Mouse (Mus musculus): ENCODE data around the gene Clic3.

The Clic3 gene

DNA sequence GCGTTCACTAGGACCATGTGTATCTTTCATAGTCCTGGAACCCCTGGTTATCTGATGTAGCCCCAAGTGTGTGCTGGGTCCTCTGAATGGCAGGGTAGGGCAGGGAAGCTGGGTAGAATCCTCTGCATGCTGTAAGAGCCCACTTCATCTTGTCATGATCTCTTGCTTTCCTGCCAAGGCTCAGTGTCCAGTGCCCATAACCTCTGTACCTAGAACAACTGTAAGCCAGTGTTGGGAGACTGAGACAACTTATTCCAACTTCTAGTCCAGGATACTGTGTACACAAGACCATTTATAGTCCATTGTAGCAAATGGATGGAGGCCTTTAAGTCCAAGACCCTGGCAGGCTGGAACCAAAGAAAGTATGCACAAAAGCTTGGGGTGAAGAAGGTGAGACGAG is 8.6 kb downstream of the Clic3 start:
- TF ChIP-seq GATA4 (IDR thresholded peaks at IDR 0.05; ENCODE audit: insufficient replicate concordance, low read length) = no peak

DNA sequence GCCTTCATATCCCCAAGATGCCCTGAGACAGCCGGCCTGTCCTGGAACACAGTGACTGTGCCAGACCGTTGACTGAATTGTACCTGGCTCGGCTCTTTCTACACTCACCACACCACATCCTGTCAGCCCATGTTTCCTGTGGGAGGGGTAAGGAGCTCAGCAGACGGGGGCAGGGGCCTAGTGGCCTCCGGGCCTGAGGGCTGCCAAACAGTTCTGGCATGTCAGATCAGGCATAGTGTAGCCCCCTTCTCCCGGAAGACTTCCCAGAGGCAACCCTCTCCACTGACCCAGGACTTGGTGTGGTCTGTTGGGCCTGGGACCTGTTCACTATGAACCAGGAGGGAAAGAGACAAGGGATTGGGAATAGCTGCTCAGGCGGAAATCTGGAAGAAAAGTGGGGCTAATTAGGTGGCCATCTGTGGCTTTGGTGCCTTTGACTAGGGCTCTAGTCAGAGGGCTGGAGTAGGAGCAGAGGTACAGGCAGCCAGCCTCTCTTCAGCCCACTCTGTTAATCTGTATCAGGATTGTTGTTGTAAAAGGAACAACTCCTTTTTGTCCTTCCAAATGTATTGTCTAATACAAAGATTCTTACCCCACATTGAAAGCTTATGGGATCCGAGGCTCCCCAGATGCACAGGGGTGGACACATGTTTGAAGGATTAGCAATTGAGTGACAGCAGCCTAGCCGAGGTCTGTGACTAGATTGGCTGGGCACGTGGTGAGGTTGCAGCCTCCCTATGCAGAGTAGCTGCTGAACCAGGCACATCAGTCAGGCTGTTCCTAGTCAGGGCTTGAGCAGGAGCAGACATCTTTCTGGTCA is 9.4 kb downstream of the Clic3 start:
- no peak for TF ChIP-seq GATA4 (IDR thresholded peaks at IDR 0.05; ENCODE audit: insufficient replicate concordance, low read length)

DNA sequence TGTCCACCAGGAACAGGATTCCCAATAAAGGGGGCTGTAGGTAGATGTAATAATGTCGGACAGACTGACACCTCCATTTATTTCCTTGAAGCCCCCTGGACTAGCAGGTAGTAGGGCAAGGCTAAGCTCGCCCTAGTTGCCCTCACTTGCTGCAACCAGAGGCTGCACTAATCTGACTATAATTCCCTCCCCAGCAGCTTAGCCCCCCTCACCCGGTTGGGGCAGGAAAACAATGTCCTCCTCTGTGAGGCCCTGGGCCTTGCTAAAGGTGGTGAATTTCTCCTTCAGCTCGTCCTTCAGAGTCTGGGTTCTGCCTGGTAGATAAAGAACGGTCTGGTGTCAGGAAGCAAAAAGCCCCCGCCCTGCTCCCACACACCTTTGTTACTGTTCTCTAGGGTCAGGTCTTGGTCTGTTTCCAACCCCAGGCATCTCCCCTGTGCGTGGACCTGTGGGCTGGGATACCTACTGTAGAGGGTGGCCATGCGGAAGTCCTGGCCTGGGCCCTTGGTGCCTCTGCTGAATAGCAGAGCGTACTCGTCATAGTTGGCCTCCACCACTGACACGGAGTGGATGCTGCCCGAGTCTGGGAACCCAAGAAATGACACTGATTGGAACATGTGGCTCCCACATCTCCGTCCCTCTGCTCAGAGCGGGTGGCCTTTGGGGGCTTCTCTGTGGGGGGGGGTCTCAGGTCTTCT is 11.1 kb downstream of the Clic3 start:
- TF ChIP-seq GATA4 (IDR thresholded peaks at IDR 0.05; ENCODE audit: insufficient replicate concordance, low read length) = no peak

DNA sequence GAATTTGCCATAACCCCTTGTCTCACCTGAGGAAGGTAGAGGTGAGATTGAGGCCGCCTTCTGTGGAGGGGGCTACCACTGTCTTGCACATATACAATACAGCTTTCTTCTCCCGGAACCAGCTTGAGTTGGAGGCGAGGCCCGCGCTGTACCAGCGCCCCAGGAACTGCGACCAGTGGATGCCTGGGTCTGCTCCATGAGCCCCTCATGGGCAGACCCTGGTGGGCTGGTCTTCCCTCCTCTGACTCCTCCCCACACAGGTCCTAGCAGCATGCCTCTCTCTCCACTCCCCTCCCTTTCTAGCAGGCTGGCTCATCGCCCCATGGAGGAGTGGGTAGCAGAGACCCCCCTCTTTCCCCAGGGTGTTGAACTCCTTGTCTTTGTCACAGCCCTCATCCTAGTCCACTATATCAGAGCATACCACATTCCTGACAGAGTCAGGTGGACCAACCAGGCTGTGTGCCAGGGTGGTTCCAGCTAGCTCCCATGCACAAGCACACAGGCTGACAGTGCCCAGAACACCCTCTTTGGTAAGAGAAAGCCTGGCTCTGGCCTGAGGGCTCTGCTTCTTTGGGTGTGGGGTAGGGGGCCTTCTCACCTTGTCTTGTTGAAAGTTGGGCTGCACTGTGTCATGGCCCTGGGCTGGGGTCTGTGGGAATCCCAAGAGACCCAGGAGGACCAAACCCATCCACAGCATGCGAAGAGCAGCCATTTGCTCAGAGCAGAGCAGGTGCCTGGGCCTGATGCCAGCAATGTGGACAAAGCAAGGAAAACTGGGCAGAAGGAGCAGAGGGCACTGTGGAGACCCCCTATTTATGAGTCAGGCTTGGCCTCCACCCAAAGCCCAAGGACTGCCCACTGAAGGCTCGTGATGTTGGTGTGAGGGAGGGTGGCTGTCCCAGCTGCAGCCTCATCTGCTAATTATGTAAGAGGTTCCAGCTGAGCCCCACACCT is 12.6 kb downstream of the Clic3 start:
- no peak for TF ChIP-seq GATA4 (IDR thresholded peaks at IDR 0.05; ENCODE audit: insufficient replicate concordance, low read length)

DNA sequence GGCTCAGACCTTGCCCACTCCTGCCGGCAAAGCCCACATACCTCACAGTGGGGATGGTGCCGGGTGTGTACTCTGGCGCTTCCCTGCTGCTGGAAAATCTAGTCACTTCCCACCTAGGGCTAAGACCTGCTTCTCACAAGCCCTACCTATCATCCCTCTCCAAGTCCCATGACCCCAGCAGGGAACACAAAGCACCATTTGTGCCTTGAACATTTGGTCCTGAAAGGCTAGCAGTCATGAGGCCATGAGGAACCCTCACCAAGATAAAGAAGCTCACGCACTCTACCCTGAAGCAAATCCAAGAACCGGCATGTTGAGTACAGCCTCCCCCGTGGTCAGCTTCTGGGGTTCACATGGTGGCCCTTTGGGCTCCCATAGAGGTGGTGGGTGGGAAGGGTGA is 13.3 kb downstream of the Clic3 start, which contains the start of gene Ptgds:
TSS of gene Ptgds (minus strand) at position 78 of the 400 bp plus-strand sequence.
- TF ChIP-seq GATA4 (IDR thresholded peaks at IDR 0.05; ENCODE audit: insufficient replicate concordance, low read length) = no peak

DNA sequence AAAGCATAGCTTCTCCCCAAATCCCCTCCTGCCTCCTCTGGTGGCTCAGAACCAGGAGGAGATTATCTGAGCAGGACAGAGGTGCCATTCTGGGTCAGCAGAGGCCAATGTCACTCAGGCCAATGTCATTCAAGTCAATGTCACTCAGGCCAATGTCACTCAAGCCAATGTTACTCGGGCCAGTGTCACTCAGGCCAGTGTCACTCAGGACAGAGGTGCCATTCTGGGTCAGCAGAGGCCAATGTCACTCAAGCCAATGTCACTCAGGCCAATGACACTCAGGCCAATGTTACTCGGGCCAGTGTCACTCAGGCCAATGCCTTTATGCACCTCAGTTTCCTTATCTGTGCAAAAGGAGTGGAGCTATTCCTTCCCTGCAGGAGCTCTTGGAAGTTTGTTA is 15.9 kb downstream of the Clic3 start:
- TF ChIP-seq GATA4 (IDR thresholded peaks at IDR 0.05; ENCODE audit: insufficient replicate concordance, low read length) = peak; percentile 43; the same call in 1 of the 2 replicates

DNA sequence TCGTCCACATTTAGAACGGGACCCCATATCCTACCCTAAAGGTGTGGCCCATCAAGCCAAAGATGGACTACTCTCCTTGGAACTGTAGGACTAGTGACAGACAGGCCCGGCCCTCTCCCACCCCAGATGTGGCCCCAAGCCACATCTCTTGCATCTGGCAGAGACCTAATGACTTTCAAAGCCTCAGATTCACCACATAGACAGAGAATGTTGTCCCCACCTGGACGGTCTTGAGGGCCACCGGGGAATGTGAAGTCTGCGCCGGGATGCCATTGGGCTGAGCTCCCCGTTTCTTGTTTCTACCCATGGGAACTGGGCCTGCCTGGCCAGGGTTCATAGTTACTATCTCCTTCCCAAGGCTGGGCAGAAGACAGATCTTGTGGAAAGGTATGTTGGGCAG is 20.9 kb downstream of the Clic3 start:
- TF ChIP-seq GATA4 (IDR thresholded peaks at IDR 0.05; ENCODE audit: insufficient replicate concordance, low read length) = no peak

DNA sequence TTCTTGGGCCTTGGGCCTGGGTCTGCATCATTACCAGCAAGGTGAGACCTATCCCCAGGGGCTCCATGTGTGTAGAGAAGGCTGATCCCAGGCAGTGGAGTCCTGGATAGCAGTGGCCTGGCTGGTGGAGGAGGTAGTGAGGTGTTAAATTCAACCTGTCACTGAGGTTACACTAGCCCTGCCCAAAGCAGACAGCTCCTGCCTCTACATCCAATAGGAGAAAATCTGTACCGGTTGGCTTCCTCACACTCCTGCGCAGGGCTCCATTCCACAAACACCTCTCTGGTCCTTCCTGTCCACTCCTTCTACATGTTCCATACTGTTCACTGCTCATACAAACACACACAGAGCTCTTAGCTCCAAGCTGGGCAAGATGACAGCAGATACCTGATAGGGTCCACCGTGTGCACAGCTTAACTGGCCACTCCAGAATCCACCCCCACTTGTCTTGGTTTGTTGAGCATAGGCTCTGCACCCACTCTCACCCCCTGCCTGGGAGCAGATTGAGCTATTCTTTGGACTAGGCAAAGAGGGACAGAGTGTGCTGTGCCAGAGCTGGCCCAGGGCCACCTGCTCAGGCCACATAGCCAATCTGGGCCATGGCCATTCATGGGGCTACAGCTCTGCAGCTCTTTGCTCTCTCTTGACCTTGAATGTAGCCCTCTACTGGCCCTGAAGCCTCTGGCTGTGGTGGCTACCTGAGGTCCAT is 21.5 kb downstream of the Clic3 start:
- TF ChIP-seq GATA4 (IDR thresholded peaks at IDR 0.05; ENCODE audit: insufficient replicate concordance, low read length) = no peak

DNA sequence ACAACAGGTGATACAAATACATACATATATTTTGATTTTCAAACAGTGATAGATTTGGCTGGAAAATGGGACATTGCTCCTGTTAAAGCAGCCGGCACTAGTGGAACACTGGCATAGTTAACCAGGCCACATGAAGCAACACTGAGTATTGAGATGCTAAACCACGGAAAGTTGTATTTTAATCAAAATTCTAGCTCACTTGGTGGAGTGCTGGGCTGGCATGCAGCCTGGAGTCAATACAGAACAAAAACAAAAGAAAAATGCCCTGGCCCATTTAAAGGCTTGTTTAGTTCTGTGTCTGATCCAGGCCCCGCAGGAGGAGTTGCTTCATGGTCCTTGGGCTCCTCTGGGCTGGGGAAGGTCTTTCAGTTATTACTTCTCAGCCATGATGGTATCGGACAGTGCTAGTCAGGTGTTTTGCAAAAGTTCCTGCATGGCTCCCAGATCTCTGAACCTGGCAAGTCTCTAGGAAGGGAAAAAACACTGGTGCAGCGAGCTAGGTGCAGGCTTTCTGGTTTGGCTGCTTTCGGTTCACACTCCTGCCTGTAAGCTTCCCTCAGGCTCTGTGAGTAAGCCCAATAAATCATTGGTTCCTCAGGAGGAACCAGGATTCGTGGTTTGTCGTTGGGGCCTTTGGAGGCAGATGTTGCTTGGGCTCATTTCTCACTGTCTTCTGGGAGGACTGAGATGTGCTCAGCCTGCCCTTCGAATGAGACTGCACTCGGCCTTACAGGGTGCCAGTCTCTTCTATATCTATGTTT is 23.1 kb downstream of the Clic3 start:
- TF ChIP-seq GATA4 (IDR thresholded peaks at IDR 0.05; ENCODE audit: insufficient replicate concordance, low read length) = no peak

DNA sequence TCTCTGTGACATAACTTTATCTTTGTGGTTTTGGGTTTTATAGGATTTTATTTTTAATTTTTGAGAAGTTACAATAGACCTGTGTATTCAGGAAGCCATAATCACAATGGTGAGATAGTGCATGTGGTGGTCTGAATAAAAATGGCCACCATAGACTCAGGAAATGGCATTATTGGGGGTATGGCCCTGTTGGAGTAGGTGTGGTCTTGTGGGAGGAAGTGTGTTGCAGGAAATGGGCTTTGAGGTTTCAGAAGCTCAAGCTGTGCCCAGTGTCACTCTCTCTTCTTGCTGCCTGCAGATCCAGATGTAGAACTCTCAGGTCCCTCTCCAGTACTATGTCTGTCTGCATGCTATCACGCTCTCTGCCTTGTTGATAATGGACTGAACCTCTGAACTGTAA is 23.9 kb downstream of the Clic3 start:
- no peak for TF ChIP-seq GATA4 (IDR thresholded peaks at IDR 0.05; ENCODE audit: insufficient replicate concordance, low read length)

DNA sequence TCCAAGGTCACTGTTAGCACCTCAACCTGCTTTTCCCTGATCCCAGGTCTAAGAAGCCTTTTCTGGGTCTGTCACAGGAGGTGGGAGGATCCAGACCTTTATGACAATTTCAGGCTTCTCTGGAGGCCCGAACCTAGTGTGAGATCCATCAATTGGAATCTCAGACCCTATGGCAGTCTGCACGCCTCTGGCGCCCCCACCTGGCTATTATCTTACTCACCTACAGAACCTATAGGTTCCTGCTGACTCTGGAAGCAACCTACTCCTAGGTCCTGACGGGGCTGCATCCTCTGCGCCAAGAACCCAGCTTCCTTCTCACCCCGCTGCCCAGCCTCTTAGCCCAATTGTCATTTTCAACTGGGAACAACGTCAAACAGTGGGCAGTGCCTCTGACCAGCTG is 26.3 kb downstream of the Clic3 start:
- TF ChIP-seq GATA4 (IDR thresholded peaks at IDR 0.05; ENCODE audit: insufficient replicate concordance, low read length) = no peak

DNA sequence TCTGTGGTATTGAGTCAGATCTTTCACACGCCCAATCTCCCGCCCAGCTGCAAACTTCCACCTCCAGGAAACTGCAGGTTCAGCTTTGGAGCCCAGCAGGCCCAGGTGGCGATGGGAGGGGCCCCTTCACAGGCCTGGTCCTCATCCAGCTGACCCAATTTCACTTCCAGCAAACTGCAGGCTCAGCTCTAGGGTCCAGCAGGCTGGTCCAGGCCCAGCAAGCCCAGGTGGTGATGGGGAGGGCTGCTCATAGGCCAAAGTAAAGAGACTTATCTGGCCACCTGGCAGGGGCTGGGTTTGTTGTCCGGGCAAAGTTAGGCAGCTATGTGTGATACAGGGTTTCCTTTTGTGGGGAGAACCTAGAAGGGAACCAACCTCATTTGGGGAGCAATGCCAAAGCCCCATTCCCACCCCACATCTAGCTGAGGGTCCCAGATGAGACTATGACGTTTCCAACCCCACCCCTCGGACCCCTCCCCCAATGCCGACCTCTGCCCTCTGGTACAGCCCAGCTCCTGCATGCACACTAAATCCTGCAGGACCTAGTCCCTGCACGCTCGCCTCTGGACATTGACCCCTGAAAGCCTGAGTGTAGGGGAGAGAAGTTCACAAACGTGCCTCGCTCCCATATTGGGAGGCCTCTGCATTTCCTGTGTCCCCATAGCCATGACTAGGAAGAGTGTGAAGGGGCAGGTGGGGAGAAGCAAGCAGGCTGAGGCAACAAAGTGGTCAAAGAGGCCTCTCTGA is 28.4 kb downstream of the Clic3 start:
- peak; percentile 72; the same call in 1 of the 2 replicates for TF ChIP-seq GATA4 (IDR thresholded peaks at IDR 0.05; ENCODE audit: insufficient replicate concordance, low read length)

DNA sequence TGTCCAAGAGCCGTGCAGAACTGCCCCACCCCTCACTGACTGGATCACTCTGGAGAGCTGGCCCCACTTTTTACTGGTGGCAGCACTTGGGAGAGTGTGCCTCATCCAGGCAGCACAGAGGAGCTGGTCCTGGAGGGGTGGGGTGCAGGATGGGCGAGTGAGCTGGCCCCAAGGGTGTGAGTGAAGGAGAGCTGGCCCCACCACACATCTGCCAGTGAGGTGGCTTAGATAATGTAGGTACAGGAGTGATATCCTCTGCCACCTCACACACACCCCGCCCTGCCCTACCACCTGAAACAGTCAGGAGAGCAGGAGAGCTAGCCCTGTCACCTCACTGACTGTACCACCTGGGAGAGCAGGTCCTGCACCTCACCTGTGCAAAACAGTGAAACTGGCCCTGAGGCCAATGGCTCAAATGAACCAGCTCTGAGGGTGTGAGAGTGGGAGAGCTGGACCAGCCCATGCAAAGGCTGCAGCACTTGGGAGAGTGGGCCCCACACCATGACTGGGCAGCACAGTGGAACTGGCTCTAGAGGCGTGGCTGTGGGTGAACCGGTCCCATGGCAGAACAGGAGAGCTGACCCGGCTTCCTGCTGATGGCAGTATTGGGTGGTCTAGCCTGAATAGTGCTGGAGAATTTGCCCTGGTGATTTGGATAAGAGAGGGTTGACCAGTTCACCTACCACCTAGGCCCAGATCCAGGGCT is 31.5 kb downstream of the Clic3 start:
- no peak for TF ChIP-seq GATA4 (IDR thresholded peaks at IDR 0.05; ENCODE audit: insufficient replicate concordance, low read length)
